In genomic region chr2:25598749-25599148, GRCm38 (mm10) we compare ENCODE assay signal across 27 mouse cellular contexts. TPM values are rescaled to one million over a fixed set of nuclear protein-coding genes. Genes with fewer than 3 reads are reported as not detected.
"Had no signal": no experiment of that assay in that cellular context is flagged by ENCODE, and none has a peak within 500 bp of the region (broad histone marks: within the 10 kb centered on the region; RNA-seq: fewer than 3 reads in every experiment).

No protein-coding gene starts in this region.

- DNase-seq: left cerebral cortex, postnatal 4 days; liver; liver, embryonic 13.5 days; liver, postnatal 0 days; lung, adult 18-20 months; lung, adult 2 months; lung, embryonic 14.5 days; lung, postnatal 10 days; lung, postnatal 14 days; lung, postnatal 36 days; lung, postnatal 4 days; midbrain, embryonic 14.5 days had no signal

RNA-seq across cellular contexts. Expression of gene Ajm1, which starts 17.2 kb away (rescaled TPM):
- total RNA-seq: liver, adult 2 months; megakaryocyte progenitor cell, adult 5-6 weeks; megakaryocyte, adult 5-6 weeks; monocyte, adult 5-6 weeks had no signal
- polyA plus RNA-seq: liver, embryonic 11.5 days; liver, embryonic 12.5 days; liver, embryonic 13.5 days; liver, embryonic 15.5 days; liver, postnatal 0 days; lung, embryonic 14.5 days; lung, postnatal 0 days had no signal

RNA-seq across cellular contexts. Expression of gene Ccdc183, which starts 18.7 kb away (rescaled TPM):
- total RNA-seq: left cerebral cortex, postnatal 10 days; left cerebral cortex, postnatal 14 days; left cerebral cortex, postnatal 25 days; left cerebral cortex, postnatal 36 days; left cerebral cortex, postnatal 4 days; megakaryocyte progenitor cell, adult 5-6 weeks; megakaryocyte, adult 5-6 weeks; megakaryocyte-erythroid progenitor cell, adult 5-6 weeks; midbrain, postnatal 0 days; monocyte, adult 5-6 weeks had no signal
- polyA plus RNA-seq: lung, adult 2 months; macrophage had no signal
